Mouse (Mus musculus) ovary, postnatal 14 days (tissue): Measurements from ENCODE around the gene Rab5if.
"Not testable (repeated sequence)": the region's sequence is repeated elsewhere in the genome, so short reads cannot be mapped to it uniquely, and the experiment has no call there.

Experiments
- DNase-seq: peaks from one replicate; pipeline ENCODE4 v3.0.0; 2022; ENCODE audit warnings: low spot score

Rab5if gene

GRCm38 (mm10) chr2:156887017-156887416, 24.1 kb downstream of the Rab5if start, which contains the start of gene Sla2:
Sla2 (minus strand) TSS chr2:156887192.
- DNase-seq, result no peak

- no peak for DNase-seq
These were observed 25.6 kb downstream of the Rab5if start for GRCm38 (mm10) chr2:156888490-156888889.

- DNase-seq, result no peak
These were observed 29.3 kb downstream of the Rab5if start for GRCm38 (mm10) chr2:156892240-156892639.

GRCm38 (mm10) chr2:156892821-156893220, 29.9 kb downstream of the Rab5if start:
- no peak for DNase-seq

- DNase-seq, result no peak
These were observed 31.8 kb downstream of the Rab5if start for GRCm38 (mm10) chr2:156894496-156895265.

- DNase-seq, result no peak
These were observed 33.5 kb downstream of the Rab5if start for GRCm38 (mm10) chr2:156896384-156896914.

GRCm38 (mm10) chr2:156897034-156897433, 34.1 kb downstream of the Rab5if start:
- DNase-seq, result no peak

- DNase-seq, result no peak
These were observed 35.4 kb downstream of the Rab5if start for GRCm38 (mm10) chr2:156898374-156898773.

GRCm38 (mm10) chr2:156899184-156899583, 36.3 kb downstream of the Rab5if start:
- no peak for DNase-seq

- DNase-seq, result no peak
These were observed 38.4 kb downstream of the Rab5if start for GRCm38 (mm10) chr2:156901344-156901743.

- DNase-seq, result no peak
These were observed 39.0 kb downstream of the Rab5if start for GRCm38 (mm10) chr2:156901883-156902282.

GRCm38 (mm10) chr2:156902411-156902810, 39.5 kb downstream of the Rab5if start:
- DNase-seq, result not testable (repeated sequence)

- DNase-seq, result no peak
These were observed 40.4 kb downstream of the Rab5if start for GRCm38 (mm10) chr2:156903367-156903766.

- peak; percentile 61 for DNase-seq
These were observed 42.2 kb downstream of the Rab5if start for GRCm38 (mm10) chr2:156904976-156905717.

- not testable (repeated sequence) for DNase-seq
These were observed 43.0 kb downstream of the Rab5if start for GRCm38 (mm10) chr2:156905931-156906330.

GRCm38 (mm10) chr2:156913191-156913590, 50.3 kb downstream of the Rab5if start:
- DNase-seq, result no peak

GRCm38 (mm10) chr2:156915559-156915958, 52.6 kb downstream of the Rab5if start:
- DNase-seq, result no peak

- DNase-seq, result no peak
These were observed 53.6 kb downstream of the Rab5if start for GRCm38 (mm10) chr2:156916419-156917125.

- no peak for DNase-seq
These were observed 55.6 kb downstream of the Rab5if start for GRCm38 (mm10) chr2:156918562-156918961.

GRCm38 (mm10) chr2:156919191-156919590, 56.3 kb downstream of the Rab5if start:
- not testable (repeated sequence) for DNase-seq

GRCm38 (mm10) chr2:156919796-156920195, 56.9 kb downstream of the Rab5if start:
- no peak for DNase-seq

GRCm38 (mm10) chr2:156923057-156923456, 60.1 kb downstream of the Rab5if start:
- DNase-seq, result no peak
